Mouse (Mus musculus): Measurements from ENCODE around the gene Scgb1a1. TPM values are rescaled to one million over a fixed set of nuclear protein-coding genes. Genes with fewer than 3 reads are reported as not detected.

Gene Scgb1a1
- polyA plus RNA-seq, 1 experiment from 2014 or later = not detected

Other genes with a start within 250 kb of the Scgb1a1 start
- 11.2 and 14.7 TPM in 2 replicates for gene Gng3, start 248.8 kb downstream of the Scgb1a1 start, polyA plus RNA-seq (2015; fragmentation: Nextera tagmentation; extraction: Ambion mirVana)
- 1.6 and 1.8 TPM in 2 replicates for gene Lrrn4cl, start 237.2 kb downstream of the Scgb1a1 start, polyA plus RNA-seq (2015; fragmentation: Nextera tagmentation; extraction: Ambion mirVana)
- gene Ubxn1, start 216.5 kb downstream of the Scgb1a1 start, polyA plus RNA-seq (2015; fragmentation: Nextera tagmentation; extraction: Ambion mirVana) = 160 and 163 TPM in 2 replicates
- gene Uqcc3, start 207.0 kb downstream of the Scgb1a1 start, polyA plus RNA-seq (2015; fragmentation: Nextera tagmentation; extraction: Ambion mirVana) = 61.9 and 62.8 TPM in 2 replicates
- gene Lbhd1, start 204.2 kb downstream of the Scgb1a1 start, polyA plus RNA-seq (2015; fragmentation: Nextera tagmentation; extraction: Ambion mirVana) = 69.9 and 93.9 TPM in 2 replicates
- not detected in 2 replicates for gene Gm49403, start 204.0 kb downstream of the Scgb1a1 start, polyA plus RNA-seq (2015; fragmentation: Nextera tagmentation; extraction: Ambion mirVana)
- 82.3 and 82.9 TPM in 2 replicates for gene 1810009A15Rik, start 199.1 kb downstream of the Scgb1a1 start, polyA plus RNA-seq (2015; fragmentation: Nextera tagmentation; extraction: Ambion mirVana)
- not detected in 2 replicates for gene Gm49416, start 199.0 kb downstream of the Scgb1a1 start, polyA plus RNA-seq (2015; fragmentation: Nextera tagmentation; extraction: Ambion mirVana)
- gene Ints5, start 195.0 kb downstream of the Scgb1a1 start, polyA plus RNA-seq (2015; fragmentation: Nextera tagmentation; extraction: Ambion mirVana) = 36.8 and 43.6 TPM in 2 replicates
- 89.3 and 103 TPM in 2 replicates for gene Ganab, start 189.9 kb downstream of the Scgb1a1 start, polyA plus RNA-seq (2015; fragmentation: Nextera tagmentation; extraction: Ambion mirVana)
- 39.8 and 44.5 TPM in 2 replicates for gene B3gat3, start 167.6 kb downstream of the Scgb1a1 start, polyA plus RNA-seq (2015; fragmentation: Nextera tagmentation; extraction: Ambion mirVana)
- gene Rom1, start 158.6 kb downstream of the Scgb1a1 start, polyA plus RNA-seq (2015; fragmentation: Nextera tagmentation; extraction: Ambion mirVana) = 3.3 and 3.4 TPM in 2 replicates
- 31.7 and 32.6 TPM in 2 replicates for gene Eml3, start 158.4 kb downstream of the Scgb1a1 start, polyA plus RNA-seq (2015; fragmentation: Nextera tagmentation; extraction: Ambion mirVana)
- 132 and 142 TPM in 2 replicates for gene Mta2, start 146.1 kb downstream of the Scgb1a1 start, polyA plus RNA-seq (2015; fragmentation: Nextera tagmentation; extraction: Ambion mirVana)
- 29.1 and 31.8 TPM in 2 replicates for gene Tut1, start 134.1 kb downstream of the Scgb1a1 start, polyA plus RNA-seq (2015; fragmentation: Nextera tagmentation; extraction: Ambion mirVana)
- 383 and 461 TPM in 2 replicates for gene Eef1g, start 120.9 kb downstream of the Scgb1a1 start, polyA plus RNA-seq (2015; fragmentation: Nextera tagmentation; extraction: Ambion mirVana)
- 32.2 and 43.5 TPM in 2 replicates for gene Ahnak, start 98.7 kb downstream of the Scgb1a1 start, polyA plus RNA-seq (2015; fragmentation: Nextera tagmentation; extraction: Ambion mirVana)
- gene Asrgl1, start 47.7 kb upstream of the Scgb1a1 start, polyA plus RNA-seq (2015; fragmentation: Nextera tagmentation; extraction: Ambion mirVana) = 13.7 and 16.4 TPM in 2 replicates

All from stomach, embryonic 15.5 days (tissue).